Mouse (Mus musculus) spleen, adult 12 weeks (tissue): Measurements from ENCODE around the gene Slc44a5.
A peak's percentile ranks its signal among the peaks of the same experiment; 100 is the strongest.

ENCODE experiments used
- DNase-seq: peaks from one replicate; pipeline ENCODE4 v3.0.0; 2022; ENCODE audit warnings: low spot score

Gene Slc44a5

DNA sequence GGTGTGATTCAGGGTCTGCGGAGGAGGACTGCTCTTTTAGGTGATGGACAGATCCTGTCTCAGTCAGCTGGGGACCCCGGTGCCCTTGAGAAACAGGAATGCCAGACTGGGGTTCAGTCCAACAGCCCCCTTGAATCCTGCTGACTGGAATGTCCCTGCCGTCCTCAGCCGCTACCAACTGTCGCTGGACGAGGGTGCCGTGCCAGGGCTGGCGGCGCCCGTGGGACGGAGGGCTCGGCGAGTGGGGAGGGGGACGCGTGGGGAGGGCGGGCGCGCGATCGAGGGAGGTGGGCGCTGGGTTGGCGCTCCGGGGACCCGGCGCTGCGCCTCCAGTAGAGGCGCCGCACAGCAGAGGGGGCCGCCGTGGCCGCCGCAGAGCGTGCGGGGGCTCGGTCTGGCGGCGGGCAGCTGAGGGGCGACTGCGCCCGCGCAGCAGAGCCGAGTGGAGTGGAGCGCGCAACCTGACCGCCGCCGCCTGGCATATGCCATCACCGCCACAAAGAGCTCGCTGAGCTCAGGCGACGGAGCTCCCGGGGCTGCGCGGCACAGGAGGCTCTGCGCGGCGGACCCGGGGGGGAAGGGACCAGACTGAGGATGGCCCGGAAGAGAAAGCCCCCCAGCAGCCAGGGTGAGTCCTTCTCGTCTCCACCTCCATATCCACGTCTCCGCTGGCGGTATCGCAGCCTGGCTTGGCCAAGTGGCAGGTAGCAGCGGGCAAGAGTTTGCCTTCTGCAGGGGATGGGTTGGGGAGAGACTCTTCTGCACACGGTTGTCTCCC lies at the start of gene Slc44a5:
Slc44a5 (plus strand) TSS at position 266 of the 778 bp plus-strand sequence.
- no peak for DNase-seq

DNA sequence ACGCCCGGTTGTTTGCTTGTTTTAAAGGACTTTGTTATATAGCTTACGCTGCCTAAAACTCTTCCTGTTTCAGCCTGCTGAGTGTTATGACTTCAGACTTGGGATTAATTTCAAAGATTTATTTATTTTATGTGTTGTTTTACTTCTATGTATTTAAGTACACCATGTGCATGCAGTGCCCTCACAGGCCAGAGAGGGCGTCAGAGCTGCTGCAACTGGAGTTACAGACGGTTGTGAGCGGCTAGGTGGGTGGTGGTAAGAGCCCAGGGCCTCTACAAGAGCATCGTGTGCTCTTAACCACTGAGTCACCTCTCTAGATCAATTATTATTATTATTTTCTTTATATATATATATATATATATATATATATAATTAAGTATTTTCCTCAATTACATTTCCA lies 46.9 kb upstream of the Slc44a5 start:
- no peak for DNase-seq

DNA sequence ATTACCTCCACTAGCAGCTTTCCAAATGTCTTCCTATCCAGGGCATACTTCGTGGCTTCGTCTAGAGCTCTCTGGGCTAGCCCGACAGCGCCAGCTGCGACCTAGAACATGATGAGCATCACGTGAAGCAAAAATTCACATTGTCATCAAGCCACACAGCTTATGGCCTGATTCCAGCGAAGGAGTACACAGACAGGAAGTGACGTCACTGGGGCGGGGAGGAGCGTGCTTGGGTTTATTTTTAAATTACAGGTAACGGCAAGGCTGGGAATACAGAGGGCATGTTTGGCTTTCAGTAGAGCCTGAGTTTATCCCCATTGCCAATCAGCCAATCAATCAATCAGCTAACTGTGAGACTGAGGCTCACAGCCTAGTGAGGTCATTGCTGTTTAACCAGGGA lies 43.7 kb upstream of the Slc44a5 start:
- DNase-seq: no peak

DNA sequence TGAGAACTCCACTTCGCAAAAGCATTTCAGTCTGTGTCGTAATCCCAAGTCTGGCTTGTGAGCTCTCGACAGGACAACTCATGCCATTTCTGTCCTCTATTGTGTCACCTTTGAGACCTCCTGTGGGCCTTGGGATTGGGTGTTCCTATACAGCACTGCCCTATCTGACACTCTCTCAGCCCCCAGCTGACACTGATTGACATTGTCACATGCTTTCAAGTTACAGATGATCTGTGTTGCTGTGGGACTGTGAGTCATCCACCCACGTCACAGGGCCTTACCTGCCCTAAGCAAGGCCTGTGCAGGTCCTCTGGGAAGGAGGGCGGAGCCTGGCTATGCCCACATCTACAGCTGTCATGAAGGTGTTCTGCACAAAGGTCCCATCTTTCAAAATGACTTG lies 40.8 kb upstream of the Slc44a5 start:
- DNase-seq: no peak

DNA sequence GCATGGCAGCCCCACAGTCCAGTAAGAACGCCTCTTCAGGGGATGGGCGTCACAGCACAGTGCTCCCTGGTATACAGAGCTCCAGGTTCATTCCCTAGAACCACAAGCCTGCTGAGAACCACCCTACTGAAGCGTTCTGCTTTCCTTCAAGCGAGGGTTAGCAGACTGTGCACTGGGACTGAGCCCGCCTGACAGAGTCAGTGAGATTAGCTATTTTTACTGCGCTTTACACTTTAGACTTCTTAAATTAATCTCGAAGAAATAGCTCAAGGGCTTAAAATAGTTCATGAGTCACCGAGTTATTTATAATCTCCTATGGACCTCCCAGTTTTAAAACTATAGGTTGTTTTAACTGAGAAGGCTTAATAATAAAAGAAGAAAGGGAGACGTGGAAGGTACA lies 37.4 kb upstream of the Slc44a5 start:
- DNase-seq: no peak

DNA sequence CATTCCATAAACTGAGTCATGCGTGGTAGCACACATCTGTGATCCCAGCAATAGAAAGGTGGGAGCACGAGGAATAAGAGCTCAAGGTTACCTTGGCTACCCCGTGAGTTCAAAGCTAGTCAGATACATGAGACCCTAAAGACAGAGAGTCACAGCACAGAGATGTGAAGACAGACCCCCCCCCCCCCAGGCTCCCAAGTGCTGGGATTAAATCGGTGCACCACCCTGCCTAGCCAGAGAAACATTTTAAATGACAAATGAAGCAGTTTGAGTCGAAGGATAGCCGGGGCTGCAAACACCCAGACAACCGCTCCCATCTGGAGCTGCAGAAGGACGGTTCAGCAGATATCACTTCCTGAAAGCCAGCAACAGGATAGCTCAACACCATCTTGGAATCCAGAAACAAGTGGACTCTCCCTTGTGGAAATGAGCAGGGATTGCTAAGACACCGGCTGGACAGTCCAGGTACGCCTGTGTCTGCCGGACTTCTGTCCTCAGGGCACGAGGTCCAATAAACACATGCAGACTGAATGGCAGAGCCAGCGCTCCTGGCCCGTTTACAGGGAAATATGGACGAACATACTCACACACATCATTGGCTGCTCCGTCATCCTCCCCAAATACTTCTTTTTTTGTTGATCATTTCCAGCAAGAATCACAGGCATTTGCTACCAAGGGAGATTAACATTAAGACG lies 36.0 kb upstream of the Slc44a5 start:
- no peak for DNase-seq

DNA sequence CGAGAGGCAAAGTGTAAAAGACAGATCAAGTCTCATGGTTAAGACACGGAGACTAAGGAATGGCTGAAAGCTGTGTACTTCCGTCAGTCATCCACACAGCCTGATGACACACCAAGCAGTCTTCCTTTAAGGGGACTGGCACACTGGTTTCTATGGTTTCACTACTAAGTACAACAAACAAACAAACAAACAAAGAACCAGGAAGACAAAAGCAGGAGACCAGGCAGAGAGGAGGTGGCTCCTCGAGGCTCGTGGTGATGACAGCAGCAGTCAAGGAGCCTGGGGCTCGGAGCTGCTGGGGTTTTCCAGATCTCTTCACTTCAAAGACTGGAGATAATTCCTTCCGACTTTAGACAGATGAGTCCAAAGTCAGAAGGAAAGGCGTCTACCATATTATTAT lies 33.2 kb upstream of the Slc44a5 start:
- DNase-seq: no peak

DNA sequence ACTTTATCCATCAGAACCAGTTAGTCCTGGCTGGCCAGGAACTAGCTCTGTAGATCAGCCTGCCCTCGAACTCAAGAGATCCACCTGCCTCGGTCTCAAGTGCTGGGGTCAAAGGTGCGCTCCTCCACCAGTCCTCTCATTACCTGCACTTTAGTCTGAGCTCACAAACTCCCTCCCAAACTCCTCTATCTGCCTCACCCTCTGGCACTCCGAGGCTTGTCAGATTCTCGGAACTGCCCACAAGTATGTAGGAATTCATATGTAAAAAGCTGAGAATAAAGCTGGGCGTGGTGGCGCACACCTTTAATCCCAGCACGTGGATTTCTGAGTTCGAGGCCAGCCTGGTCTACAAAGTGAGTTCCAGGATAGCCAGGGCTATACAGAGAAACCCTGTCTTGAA lies 32.8 kb upstream of the Slc44a5 start:
- no peak for DNase-seq

DNA sequence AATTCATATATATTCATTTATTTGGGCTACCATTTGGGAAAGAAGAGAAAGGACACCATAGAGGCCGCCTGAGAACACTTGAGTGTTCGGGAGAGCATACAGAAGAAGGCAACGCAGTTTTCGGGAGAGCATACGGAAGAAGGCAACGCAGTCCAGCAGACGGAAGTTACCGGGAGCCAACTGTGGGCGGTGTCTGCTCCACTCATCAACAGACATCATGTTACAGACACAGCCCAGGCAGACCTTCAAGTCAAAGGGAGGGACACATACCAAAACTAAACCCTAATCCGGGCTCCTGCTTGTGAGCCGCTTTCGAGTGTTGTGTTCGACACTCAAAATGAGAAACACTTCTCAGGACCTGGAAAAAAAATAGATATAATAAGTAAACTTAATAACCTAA lies 31.6 kb upstream of the Slc44a5 start:
- no peak for DNase-seq

DNA sequence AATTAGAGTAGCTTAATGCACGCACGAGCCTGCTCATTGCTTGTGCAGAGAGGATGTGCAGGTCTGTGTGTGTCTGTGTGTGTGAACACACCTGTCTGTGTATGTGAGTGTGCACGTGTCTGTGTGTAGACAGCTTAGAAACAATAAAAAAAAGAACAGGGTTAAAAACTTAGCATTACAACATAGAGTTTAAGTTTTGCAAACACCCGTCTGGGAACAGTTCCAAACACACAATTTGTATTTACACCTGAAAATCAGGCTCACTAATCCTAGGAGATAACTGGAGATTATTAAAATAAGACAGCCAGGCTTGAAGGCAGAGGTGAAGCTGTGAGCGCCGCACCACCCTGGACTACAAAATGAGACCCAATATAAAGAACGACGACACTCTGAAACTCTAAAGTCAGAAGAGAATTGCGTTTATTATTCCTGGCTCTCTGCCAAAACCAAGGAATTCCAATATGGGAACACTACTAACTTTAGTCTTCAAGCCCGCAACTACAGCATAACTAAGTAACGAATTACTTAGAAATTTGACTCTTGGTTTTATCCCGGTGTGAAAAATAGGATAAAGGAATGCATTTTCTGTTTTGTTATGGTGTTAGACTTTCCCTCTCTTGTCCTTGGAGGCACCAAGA lies 30.1 kb upstream of the Slc44a5 start:
- DNase-seq: no peak

DNA sequence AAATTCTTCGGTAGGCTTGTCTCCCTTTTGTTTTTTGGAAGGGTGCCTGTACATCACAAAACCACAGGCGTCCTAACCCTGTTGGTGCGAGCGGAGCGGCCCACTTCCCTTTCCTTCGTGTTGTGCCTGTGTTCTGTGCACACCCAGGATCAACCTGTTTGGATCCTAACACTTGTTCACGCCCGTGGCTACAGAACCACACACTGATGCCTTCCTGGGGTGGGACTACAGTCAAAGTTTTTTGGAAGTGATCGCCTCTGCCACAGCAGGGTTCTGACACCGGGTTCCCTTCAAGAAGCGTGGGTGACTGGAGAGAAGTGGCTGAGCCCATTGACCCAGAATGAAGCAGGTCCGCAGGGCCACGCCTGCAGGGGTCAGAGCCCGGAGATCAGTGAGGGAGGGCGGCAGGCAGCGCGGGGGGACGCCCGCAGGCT lies 29.3 kb upstream of the Slc44a5 start:
- DNase-seq: no peak

DNA sequence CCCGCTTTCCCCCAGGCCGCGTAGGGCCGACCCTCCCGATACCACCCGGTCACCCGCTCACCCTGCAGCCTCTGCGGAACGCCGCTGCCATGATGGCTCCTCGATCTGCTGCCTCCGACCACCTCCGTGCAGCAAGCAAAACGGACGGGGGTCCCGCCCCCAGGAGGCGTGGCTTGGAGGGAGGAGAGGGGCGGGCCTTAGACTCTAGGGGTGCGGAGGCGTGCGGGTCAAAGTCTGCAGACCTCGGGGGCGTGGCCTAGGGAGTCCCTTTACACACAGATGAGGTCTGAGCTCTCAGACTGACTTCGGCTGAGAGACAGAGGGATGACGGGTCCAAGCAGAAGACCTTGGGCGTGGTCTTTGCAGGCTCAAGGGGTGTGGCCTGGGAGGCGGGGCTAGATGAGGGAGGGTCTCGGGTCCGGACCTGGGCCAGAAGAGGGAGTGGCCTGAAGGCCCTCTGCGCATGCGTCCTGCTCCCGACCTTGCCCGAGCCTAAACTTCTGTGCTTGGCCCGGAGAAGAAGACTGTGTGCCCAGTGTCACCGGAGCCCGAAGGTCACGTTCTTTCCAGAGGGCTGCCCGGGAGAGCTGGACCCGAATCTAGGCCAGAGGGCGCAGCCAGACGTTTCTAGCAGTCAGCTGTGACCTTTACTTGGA lies 28.8 kb upstream of the Slc44a5 start, which contains the start of gene Acadm:
Acadm (minus strand) TSS at position 298 of the 656 bp plus-strand sequence.
- DNase-seq: peak; percentile 96

DNA sequence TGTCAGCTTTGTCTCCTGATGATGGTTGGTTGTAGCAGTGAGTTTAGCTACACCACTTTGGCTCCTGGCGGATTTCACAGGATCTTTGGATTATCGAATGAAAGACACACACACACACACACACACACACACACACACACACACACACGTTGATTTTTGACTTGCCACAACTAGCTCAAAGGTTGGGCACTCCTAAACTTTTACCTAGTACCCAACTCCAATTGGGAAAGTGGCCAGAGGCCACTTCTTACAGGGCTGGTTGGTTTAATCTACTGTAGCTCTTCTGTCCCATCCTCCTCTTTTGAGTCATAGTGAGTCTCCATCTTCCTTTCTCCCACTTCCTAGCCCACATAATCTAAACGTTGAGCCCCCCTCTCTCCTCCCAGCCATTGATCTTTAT lies 26.0 kb upstream of the Slc44a5 start:
- DNase-seq: no peak

DNA sequence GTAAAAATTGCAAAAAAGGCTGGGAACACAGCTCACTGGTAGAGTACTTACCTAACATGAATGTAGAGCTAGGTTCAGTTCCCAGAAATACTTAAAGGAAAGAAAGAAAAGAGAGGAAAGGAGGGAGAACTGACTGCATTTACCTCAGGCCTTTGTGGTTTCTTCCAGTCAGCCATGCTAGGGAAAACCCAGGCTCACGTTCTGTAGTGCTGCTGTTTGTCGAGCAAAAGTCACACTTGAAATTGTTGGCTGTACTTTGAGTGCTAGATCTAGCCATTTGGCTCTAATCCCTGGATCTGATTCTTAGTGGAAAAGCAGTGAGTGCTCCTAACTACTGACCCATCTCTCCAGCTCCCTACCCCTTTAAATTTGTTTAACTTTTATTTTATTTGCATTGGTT lies 25.1 kb upstream of the Slc44a5 start:
- no peak for DNase-seq

DNA sequence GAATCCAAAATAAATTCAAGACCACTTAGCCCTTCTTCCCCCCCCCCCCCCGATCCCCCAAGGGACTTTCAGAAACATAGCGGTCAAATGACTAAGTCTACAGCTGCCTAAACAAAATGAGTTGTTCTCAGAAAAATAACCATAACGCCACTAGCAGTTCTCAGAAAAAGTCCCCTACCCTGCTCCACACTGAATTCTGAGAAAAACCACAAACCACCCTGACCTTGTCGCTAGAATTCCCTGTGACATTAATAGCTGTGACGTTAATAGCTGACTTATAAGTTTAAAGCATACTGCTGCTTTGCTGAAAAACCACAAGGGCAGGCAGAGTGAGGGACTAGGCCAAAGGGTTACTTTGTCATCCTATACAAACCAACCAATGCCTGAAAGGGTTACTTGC lies 15.3 kb upstream of the Slc44a5 start:
- no peak for DNase-seq

DNA sequence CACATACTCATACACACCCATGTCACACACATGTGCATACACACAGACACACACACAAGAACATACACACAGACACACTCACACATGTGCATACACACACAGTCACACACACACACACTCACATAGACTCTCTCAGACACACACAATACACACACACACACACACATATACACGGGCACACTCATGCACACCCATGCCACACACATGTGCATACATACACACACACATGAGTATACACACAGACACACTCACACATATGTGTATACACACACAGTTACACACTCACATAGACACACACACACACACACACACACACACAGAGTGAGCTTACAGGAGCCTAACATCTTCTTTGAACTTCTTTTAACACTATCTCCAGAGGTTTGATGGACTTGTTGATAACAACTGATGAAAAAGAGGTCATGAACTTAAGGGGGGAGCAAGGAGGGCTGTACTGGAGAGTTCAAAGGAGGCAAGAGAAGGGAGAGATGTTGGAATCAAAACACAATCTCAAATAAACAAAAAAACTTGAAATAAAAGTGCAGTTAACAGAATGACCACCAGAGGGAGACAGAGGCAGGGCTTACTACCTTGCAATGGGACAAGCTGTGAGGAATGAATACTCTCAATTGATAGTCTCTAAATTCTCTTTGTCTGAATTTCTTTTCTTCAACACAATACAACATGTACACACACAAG lies 14.1 kb upstream of the Slc44a5 start:
- DNase-seq: no peak

DNA sequence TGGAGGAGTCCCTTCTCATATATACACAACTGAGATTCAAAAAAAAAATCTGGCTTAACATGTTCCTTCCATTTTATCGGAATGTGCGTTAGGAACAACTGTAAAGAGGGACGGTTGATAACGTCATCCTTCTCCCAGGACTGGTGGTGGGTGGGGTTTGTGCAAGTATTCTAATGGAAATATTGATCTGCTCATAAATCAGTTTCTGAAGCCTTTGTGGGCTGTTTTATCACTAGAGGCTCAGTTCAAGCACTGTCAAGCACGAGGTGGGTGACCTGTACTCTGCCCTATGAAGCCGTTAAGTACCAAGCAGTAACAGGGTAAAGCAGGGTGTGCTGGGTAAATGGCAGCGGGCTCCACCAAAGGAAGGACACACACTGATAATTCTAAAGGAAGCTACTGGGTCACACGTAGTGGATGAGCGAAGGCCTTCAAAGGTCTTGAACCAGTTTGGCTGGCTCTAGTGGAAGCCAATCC lies 13.5 kb upstream of the Slc44a5 start:
- no peak for DNase-seq

DNA sequence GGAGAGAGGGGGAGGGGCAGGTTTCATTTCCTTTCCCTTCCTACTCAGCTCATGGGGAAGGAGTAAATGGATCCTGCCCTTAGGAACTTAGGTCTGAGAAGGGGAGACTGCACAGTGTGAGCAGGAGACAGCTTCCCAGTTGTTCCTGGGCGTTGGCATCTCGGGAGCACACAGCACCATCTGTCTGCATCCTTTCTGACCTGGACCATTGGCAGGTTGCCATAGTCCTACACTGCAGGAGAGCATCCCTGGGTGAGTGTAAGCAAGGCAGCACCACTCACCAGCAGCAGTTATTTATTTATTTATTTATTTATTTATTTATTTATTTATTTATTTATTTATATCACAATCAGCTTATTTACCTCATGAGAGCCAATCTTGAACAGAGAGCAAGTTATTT lies 12.4 kb upstream of the Slc44a5 start:
- no peak for DNase-seq

DNA sequence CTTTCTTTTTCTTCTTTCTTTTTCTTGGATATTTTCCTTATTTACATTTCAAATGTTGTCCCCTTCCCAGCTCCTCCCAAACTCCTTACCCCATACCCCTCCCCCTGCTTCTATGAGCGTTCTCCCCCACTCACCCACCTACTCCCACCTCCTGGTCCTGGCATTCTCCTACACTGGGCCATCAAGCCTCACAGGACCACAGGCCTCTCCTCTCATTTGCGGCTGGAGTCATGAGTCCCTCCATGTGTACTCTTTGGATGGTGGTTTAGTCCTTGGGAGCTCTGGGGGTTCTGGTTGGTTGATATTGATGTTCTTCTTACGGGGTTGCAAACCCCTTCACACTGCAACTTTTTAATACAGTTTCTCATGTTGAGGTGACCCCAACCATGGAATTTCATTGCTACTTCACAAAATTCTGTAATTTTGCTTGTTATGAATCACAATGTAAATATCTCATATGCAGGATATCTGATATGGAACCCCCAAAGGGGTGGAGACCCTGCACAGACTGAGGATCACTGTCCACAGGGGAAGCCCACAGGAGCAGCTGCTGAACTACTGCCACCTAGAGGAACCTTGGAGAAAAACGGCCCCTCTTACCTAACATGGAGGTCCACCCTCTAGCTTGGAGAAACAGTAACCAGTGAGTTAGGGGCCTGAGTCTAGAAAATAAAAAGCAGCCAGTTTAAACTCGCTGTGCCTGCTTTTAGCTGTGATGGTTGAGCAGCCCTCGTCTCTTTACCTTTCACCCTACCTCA lies 11.4 kb upstream of the Slc44a5 start:
- DNase-seq: no peak

DNA sequence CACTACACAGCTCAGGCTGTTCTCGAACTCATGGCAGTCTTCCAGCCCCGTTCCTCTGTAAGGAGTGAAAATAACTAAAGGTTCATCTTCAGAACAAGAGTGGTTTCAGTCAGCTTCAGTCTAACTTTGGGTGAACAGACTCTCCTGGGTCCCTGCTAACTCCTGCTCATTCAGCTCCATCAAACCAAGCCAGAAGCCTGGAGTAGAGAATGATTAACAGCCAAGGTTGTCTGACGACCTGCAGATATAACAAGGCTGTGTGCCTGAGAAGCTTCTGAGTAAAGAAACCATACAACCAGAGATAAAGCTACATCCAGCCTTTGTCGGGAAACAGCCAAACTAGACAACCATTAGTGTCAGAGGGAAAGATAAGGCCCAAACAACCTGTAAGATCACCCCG lies 5.8 kb upstream of the Slc44a5 start:
- DNase-seq: no peak

DNA sequence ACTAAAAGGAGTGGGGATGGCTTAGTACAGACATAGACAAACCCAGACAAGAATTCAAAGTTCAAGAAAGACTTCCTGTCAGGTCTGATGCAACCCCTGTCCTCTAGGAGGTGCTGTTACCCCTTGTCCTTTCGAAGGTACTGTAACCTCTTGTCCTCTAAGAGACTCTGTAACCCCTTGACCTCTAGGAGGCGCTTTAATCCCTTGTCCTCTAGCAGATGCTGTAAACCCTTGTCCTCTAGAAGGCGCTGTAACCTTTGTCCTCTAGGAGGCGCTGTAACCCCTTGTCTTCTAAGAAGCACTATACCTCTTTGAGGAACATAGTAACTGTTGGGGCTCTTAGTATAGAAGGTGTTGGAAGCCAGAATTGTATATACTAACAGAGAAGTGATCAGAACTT lies 4.7 kb upstream of the Slc44a5 start:
- DNase-seq: peak; percentile 22
